8 mouse cellular contexts compared by ENCODE assay signal in genomic region chr7:12910181-12910668, GRCm38 (mm10). TPM values are rescaled to one million over a fixed set of nuclear protein-coding genes. Genes with fewer than 3 reads are reported as not detected.
DNase-seq lines count a peak whose midpoint lies in the region; ATAC-seq and TF ChIP-seq lines count a peak whose summit lies in the region.

No protein-coding gene starts in this region.

- peak overlapping the region; percentile 83 for H3K27ac ChIP-seq in forebrain, embryonic 14.5 days (ENCODE audit: low read depth, low read length)
- peak overlapping the region; percentile 91 for H3K27ac ChIP-seq in liver, postnatal 0 days (ENCODE audit: low read depth)
- H3K27ac ChIP-seq in neural tube, embryonic 13.5 days (replicated peaks): peak overlapping the region; percentile 93
- peak overlapping the region; percentile 91 for H3K27ac ChIP-seq in stomach, embryonic 16.5 days (ENCODE audit: low read length)

- ATAC-seq in cerebellum, adult (ENCODE audit: insufficient number of reproducible peaks, low FRiP score, low TSS enrichment): peak; percentile 69; the same call in 1 of the 2 replicates
- peak; percentile 88 for ATAC-seq in forebrain, embryonic 14.5 days
- peak; percentile 80 for ATAC-seq in liver, postnatal 0 days
- peak; percentile 87 for ATAC-seq in neural tube, embryonic 13.5 days (ENCODE audit: low read depth)
- peak; percentile 85 for ATAC-seq in stomach, embryonic 16.5 days (ENCODE audit: insufficient read depth, low FRiP score)

- no peak for TF ChIP-seq CTCF in E14TG2a.4 (conservative IDR thresholded peaks at IDR 0.05; ENCODE audit: low read length)
- no peak for TF ChIP-seq CTCF in liver, postnatal 0 days (IDR thresholded peaks at IDR 0.05; ENCODE audit: low read depth)

- DNase-seq in forebrain, embryonic 14.5 days (ENCODE audit: low spot score): peak; percentile 78
- DNase-seq in heart, postnatal 14 days: peak; percentile 57 to 71
- peak; percentile 69 to 77 for DNase-seq in kidney, postnatal 4 days
- DNase-seq in liver, postnatal 0 days: peak; percentile 61

- H3K36me3 ChIP-seq in E14TG2a.4 (ENCODE audit: insufficient read depth, low read length): peaks cover 44% of the 10 kb centered on the region
- H3K36me3 ChIP-seq in forebrain, embryonic 14.5 days (ENCODE audit: control insufficient read depth, insufficient read depth, low read length): peaks cover 39% of the 10 kb centered on the region
- H3K36me3 ChIP-seq in liver, postnatal 0 days (replicated peaks; ENCODE audit: insufficient read depth, low read length): peaks cover 24% of the 10 kb centered on the region
- peaks cover 40% of the 10 kb centered on the region for H3K36me3 ChIP-seq in neural tube, embryonic 13.5 days
- peaks cover 6% of the 10 kb centered on the region; the same call in 1 of the 2 replicates for H3K36me3 ChIP-seq in stomach, embryonic 16.5 days (ENCODE audit: control insufficient read depth, insufficient read depth, low read length)

- peak overlapping the region; percentile 65 for H3K9ac ChIP-seq in forebrain, embryonic 14.5 days (ENCODE audit: low read length)
- H3K9ac ChIP-seq in liver, postnatal 0 days (replicated peaks): peak overlapping the region; percentile 69
- peak overlapping the region; percentile 76 for H3K9ac ChIP-seq in neural tube, embryonic 13.5 days
- peak overlapping the region; percentile 76 for H3K9ac ChIP-seq in stomach, embryonic 16.5 days (ENCODE audit: low read length)

- peak overlapping the region; percentile 81 for H3K4me3 ChIP-seq in E14TG2a.4 (replicated peaks; ENCODE audit: low read length)
- peak overlapping the region; percentile 39 for H3K4me3 ChIP-seq in forebrain, embryonic 14.5 days (ENCODE audit: low read depth, low read length)
- H3K4me3 ChIP-seq in liver, postnatal 0 days (ENCODE audit: low read depth, low read length): peak overlapping the region; percentile 62
- peak overlapping the region; percentile 52 for H3K4me3 ChIP-seq in neural tube, embryonic 13.5 days
- peak overlapping the region; percentile 58 for H3K4me3 ChIP-seq in stomach, embryonic 16.5 days (replicated peaks; ENCODE audit: low read length)

- WGBS in forebrain, embryonic 14.5 days: 7% methylated on average over 19 of the region's 19 CpGs
- WGBS in liver, postnatal 0 days (ENCODE audit: insufficient replicate concordance): 2% methylated on average over 19 of the region's 19 CpGs
- 12% methylated on average over 19 of the region's 19 CpGs for WGBS in neural tube, embryonic 13.5 days
- 5% methylated on average over 19 of the region's 19 CpGs for WGBS in stomach, embryonic 16.5 days

- intact Hi-C loops in heart, postnatal 14 days (cut with DNase I): loop anchor here (2.0 kb wide), 2 partner anchors 99 to 135 kb away; no protein-coding TSS in a partner anchor

- no peaks in the 10 kb centered on the region for H3K9me3 ChIP-seq in E14TG2a.4 (ENCODE audit: low read length)
- H3K9me3 ChIP-seq in forebrain, embryonic 14.5 days (replicated peaks; ENCODE audit: control insufficient read depth, low read length): no peaks in the 10 kb centered on the region
- H3K9me3 ChIP-seq in liver, postnatal 0 days (ENCODE audit: low read length): no peaks in the 10 kb centered on the region
- H3K9me3 ChIP-seq in neural tube, embryonic 13.5 days: no peaks in the 10 kb centered on the region
- no peaks in the 10 kb centered on the region for H3K9me3 ChIP-seq in stomach, embryonic 16.5 days (replicated peaks; ENCODE audit: control insufficient read depth, low read length)

- no peak for TF ChIP-seq EP300 in liver, postnatal 0 days (IDR thresholded peaks at IDR 0.05; ENCODE audit: low read depth)

- peaks cover 29% of the 10 kb centered on the region for H3K4me1 ChIP-seq in E14TG2a.4 (replicated peaks; ENCODE audit: low read depth, low read length)
- H3K4me1 ChIP-seq in forebrain, embryonic 14.5 days (ENCODE audit: control insufficient read depth, insufficient read depth, low read length): peaks cover 6% of the 10 kb centered on the region; the same call in 1 of the 2 replicates
- H3K4me1 ChIP-seq in liver, postnatal 0 days (ENCODE audit: insufficient read depth): peaks cover 6% of the 10 kb centered on the region; the same call in 1 of the 2 replicates
- 0 out of 2 replicates have a peak, but pooled peaks cover 14% of the 10 kb centered on the region for H3K4me1 ChIP-seq in neural tube, embryonic 13.5 days (replicated peaks)
- no peaks in the 10 kb centered on the region for H3K4me1 ChIP-seq in stomach, embryonic 16.5 days (ENCODE audit: control insufficient read depth, insufficient read depth, low read length)

- peak overlapping the region; percentile 63 for H3K4me2 ChIP-seq in forebrain, embryonic 14.5 days (ENCODE audit: low read length)
- peak overlapping the region; percentile 84 for H3K4me2 ChIP-seq in liver, postnatal 0 days (ENCODE audit: low read depth, low read length)
- H3K4me2 ChIP-seq in neural tube, embryonic 13.5 days: peak overlapping the region; percentile 60
- H3K4me2 ChIP-seq in stomach, embryonic 16.5 days (ENCODE audit: low read depth, low read length): peak overlapping the region; percentile 48

- H3K27me3 ChIP-seq in E14TG2a.4 (ENCODE audit: insufficient read depth, low read length): no peaks in the 10 kb centered on the region
- no peaks in the 10 kb centered on the region for H3K27me3 ChIP-seq in forebrain, embryonic 14.5 days (replicated peaks; ENCODE audit: control insufficient read depth, insufficient read depth, low read length)
- H3K27me3 ChIP-seq in liver, postnatal 0 days (ENCODE audit: insufficient read depth, low read length): no peaks in the 10 kb centered on the region
- H3K27me3 ChIP-seq in neural tube, embryonic 13.5 days: no peaks in the 10 kb centered on the region
- H3K27me3 ChIP-seq in stomach, embryonic 16.5 days (ENCODE audit: control insufficient read depth, insufficient read depth, low read length): no peaks in the 10 kb centered on the region

RNA-seq across cellular contexts. Expression of gene Rps5, which starts 11.9 kb away (rescaled TPM):
- polyA plus RNA-seq in forebrain, embryonic 14.5 days (2014; fragmentation: Nextera tagmentation; extraction: Ambion mirVana): 740 and 1,089 TPM in 2 replicates
- 100 to 1,000 TPM; 536 to 584 TPM for total RNA-seq in heart, postnatal 14 days (2021)
- 556 and 564 TPM in 2 replicates for polyA plus RNA-seq in liver, postnatal 0 days (2015; fragmentation: Nextera tagmentation; extraction: Ambion mirVana)
- 606 and 663 TPM in 2 replicates for polyA plus RNA-seq in neural tube, embryonic 13.5 days (2015; fragmentation: Nextera tagmentation; extraction: Ambion mirVana)
- polyA plus RNA-seq in stomach, embryonic 16.5 days (2015; fragmentation: Nextera tagmentation; extraction: Ambion mirVana): 869 and 872 TPM in 2 replicates

RNA-seq across cellular contexts. Expression of gene Zscan22, which starts 12.6 kb away (rescaled TPM):
- 15.4 and 16.3 TPM in 2 replicates for polyA plus RNA-seq in forebrain, embryonic 14.5 days (2014; fragmentation: Nextera tagmentation; extraction: Ambion mirVana)
- total RNA-seq in heart, postnatal 14 days (2021): 1 to 10 TPM; 6.6 to 6.8 TPM
- 2.3 and 2.5 TPM in 2 replicates for polyA plus RNA-seq in liver, postnatal 0 days (2015; fragmentation: Nextera tagmentation; extraction: Ambion mirVana)
- 12.6 and 14.0 TPM in 2 replicates for polyA plus RNA-seq in neural tube, embryonic 13.5 days (2015; fragmentation: Nextera tagmentation; extraction: Ambion mirVana)
- 14.1 and 14.8 TPM in 2 replicates for polyA plus RNA-seq in stomach, embryonic 16.5 days (2015; fragmentation: Nextera tagmentation; extraction: Ambion mirVana)

RNA-seq across cellular contexts. Expression of gene Rnf225, which starts 17.0 kb away (rescaled TPM):
- polyA plus RNA-seq in forebrain, embryonic 14.5 days (2014; fragmentation: Nextera tagmentation; extraction: Ambion mirVana): 0.48 and 0.57 TPM in 2 replicates
- total RNA-seq in heart, postnatal 14 days (2021): under 1 TPM; 0.22 to 0.29 TPM
- 0.05 TPM in 2 replicates for polyA plus RNA-seq in liver, postnatal 0 days (2015; fragmentation: Nextera tagmentation; extraction: Ambion mirVana)
- polyA plus RNA-seq in neural tube, embryonic 13.5 days (2015; fragmentation: Nextera tagmentation; extraction: Ambion mirVana): 0.45 and 0.70 TPM in 2 replicates
- polyA plus RNA-seq in stomach, embryonic 16.5 days (2015; fragmentation: Nextera tagmentation; extraction: Ambion mirVana): 2.3 and 3.2 TPM in 2 replicates

RNA-seq across cellular contexts. Expression of gene Zfp128, which starts 29.2 kb away (rescaled TPM):
- polyA plus RNA-seq in forebrain, embryonic 14.5 days (2014; fragmentation: Nextera tagmentation; extraction: Ambion mirVana): 8.9 and 10.5 TPM in 2 replicates
- 1 to 10 TPM; 3.9 to 4.0 TPM for total RNA-seq in heart, postnatal 14 days (2021)
- polyA plus RNA-seq in liver, postnatal 0 days (2015; fragmentation: Nextera tagmentation; extraction: Ambion mirVana): 0.61 and 0.65 TPM in 2 replicates
- 7.6 and 8.8 TPM in 2 replicates for polyA plus RNA-seq in neural tube, embryonic 13.5 days (2015; fragmentation: Nextera tagmentation; extraction: Ambion mirVana)
- 3.3 and 3.7 TPM in 2 replicates for polyA plus RNA-seq in stomach, embryonic 16.5 days (2015; fragmentation: Nextera tagmentation; extraction: Ambion mirVana)

RNA-seq across cellular contexts. Expression of gene Zfp324, which starts 55.4 kb away (rescaled TPM):
- polyA plus RNA-seq in forebrain, embryonic 14.5 days (2014; fragmentation: Nextera tagmentation; extraction: Ambion mirVana): 10.1 and 11.4 TPM in 2 replicates
- total RNA-seq in heart, postnatal 14 days (2021): 1 to 10 TPM; 4.1 to 4.5 TPM
- 1.5 and 1.9 TPM in 2 replicates for polyA plus RNA-seq in liver, postnatal 0 days (2015; fragmentation: Nextera tagmentation; extraction: Ambion mirVana)
- 11.8 and 14.3 TPM in 2 replicates for polyA plus RNA-seq in neural tube, embryonic 13.5 days (2015; fragmentation: Nextera tagmentation; extraction: Ambion mirVana)
- polyA plus RNA-seq in stomach, embryonic 16.5 days (2015; fragmentation: Nextera tagmentation; extraction: Ambion mirVana): 8.3 and 8.8 TPM in 2 replicates

Comparison
In these comparisons a context has a peak if more than half of its experiments do, and no peak if none do; other contexts are left out.
1. Peak in every context shown above with its lines: DNase-seq, ATAC-seq, H3K4me3 ChIP-seq and H3K27ac ChIP-seq.